Mouse (Mus musculus) layer of hippocampus, adult 9-10 months (tissue): ENCODE measurements around the gene Grik3.

ENCODE experiments used
- DNase-seq: peaks from one replicate; pipeline ENCODE4 v3.0.0; 2022; ENCODE audit warnings: low spot score

Gene Grik3

GRCm38 (mm10) chr4:125492122-125492505 lies 1.6 kb downstream of the Grik3 start:
- DNase-seq, result no peak

GRCm38 (mm10) chr4:125492706-125493105 lies 2.2 kb downstream of the Grik3 start:
- no peak for DNase-seq

GRCm38 (mm10) chr4:125493124-125493523 lies 2.6 kb downstream of the Grik3 start:
- no peak for DNase-seq

GRCm38 (mm10) chr4:125495477-125495876 lies 5.0 kb downstream of the Grik3 start:
- no peak for DNase-seq

GRCm38 (mm10) chr4:125497001-125497400 lies 6.5 kb downstream of the Grik3 start:
- DNase-seq, result no peak

- no peak for DNase-seq
These were observed 7.0 kb downstream of the Grik3 start for GRCm38 (mm10) chr4:125497471-125497870.

- no peak for DNase-seq
These were observed 8.4 kb downstream of the Grik3 start for GRCm38 (mm10) chr4:125498866-125499265.

- DNase-seq, result no peak
These were observed 12.4 kb downstream of the Grik3 start for GRCm38 (mm10) chr4:125502861-125503260.

GRCm38 (mm10) chr4:125512434-125512833 lies 21.9 kb downstream of the Grik3 start:
- DNase-seq, result no peak

- DNase-seq, result no peak
These were observed 25.1 kb downstream of the Grik3 start for GRCm38 (mm10) chr4:125515646-125516045.

GRCm38 (mm10) chr4:125516612-125517011 lies 26.1 kb downstream of the Grik3 start:
- DNase-seq, result no peak

- DNase-seq, result no peak
These were observed 28.4 kb downstream of the Grik3 start for GRCm38 (mm10) chr4:125518861-125519260.

- no peak for DNase-seq
These were observed 32.4 kb downstream of the Grik3 start for GRCm38 (mm10) chr4:125522931-125523330.

- DNase-seq, result no peak
These were observed 34.8 kb downstream of the Grik3 start for GRCm38 (mm10) chr4:125525266-125525665.

- no peak for DNase-seq
These were observed 35.9 kb downstream of the Grik3 start for GRCm38 (mm10) chr4:125526425-125526824.

- DNase-seq, result no peak
These were observed 43.5 kb downstream of the Grik3 start for GRCm38 (mm10) chr4:125533965-125534364.

- no peak for DNase-seq
These were observed 43.9 kb downstream of the Grik3 start for GRCm38 (mm10) chr4:125534449-125534848.

- DNase-seq, result no peak
These were observed 44.5 kb downstream of the Grik3 start for GRCm38 (mm10) chr4:125534991-125535401.

- no peak for DNase-seq
These were observed 45.0 kb downstream of the Grik3 start for GRCm38 (mm10) chr4:125535465-125535864.

GRCm38 (mm10) chr4:125535977-125536376 lies 45.5 kb downstream of the Grik3 start:
- no peak for DNase-seq

- DNase-seq, result no peak
These were observed 47.9 kb downstream of the Grik3 start for GRCm38 (mm10) chr4:125538301-125538965.

- DNase-seq, result no peak
These were observed 49.1 kb downstream of the Grik3 start for GRCm38 (mm10) chr4:125539617-125540016.

- no peak for DNase-seq
These were observed 52.7 kb downstream of the Grik3 start for GRCm38 (mm10) chr4:125543171-125543570.
